Mouse (Mus musculus) liver, embryonic 14.5 days (tissue): ENCODE data around the gene Ear2. TPM values are rescaled to one million over a fixed set of nuclear protein-coding genes. Genes with fewer than 3 reads are reported as not detected.
"Not testable (repeated sequence)": the region's sequence is repeated elsewhere in the genome, so short reads cannot be mapped to it uniquely, and the experiment has no call there.

Experiments used
- ATAC-seq: fragments of 200-750 bp; cut with Nextera tagmentation; 2 replicates; pipeline ENCODE4 v1.8.0; 2017; ENCODE audit warnings: moderate number of reproducible peaks, mild to moderate bottlenecking, moderate library complexity; ENCODE audit not compliant: insufficient read depth
- DNase-seq, 3 experiments: peaks; one replicate each; pipeline ENCODE4 v3.0.0-alpha.2; 2012 to 2013; ENCODE audit warnings: low read depth in 3 of 3, low spot score in 3 of 3
- H3K27ac ChIP-seq: fragments of 300-500 bp; sonication (generic); 2 replicates; pipeline ENCODE4 v1.5.1; 2014; ENCODE audit warnings: moderate library complexity, mild to moderate bottlenecking, control low read depth, inconsistent platforms
- H3K27me3 ChIP-seq: fragments of 300-500 bp; sonication (generic); 2 replicates; pipeline ENCODE4 v1.6.1; 2014; ENCODE audit warnings: mild to moderate bottlenecking, low read length, moderate library complexity; ENCODE audit not compliant: control insufficient read depth, insufficient read depth
- H3K36me3 ChIP-seq: fragments of 300-500 bp; sonication (generic); replicated peaks from 2 replicates; pipeline ENCODE4 v1.6.1; 2014; ENCODE audit warnings: low read depth; ENCODE audit not compliant: control insufficient read depth, insufficient read depth
- H3K4me1 ChIP-seq, 2 experiments: fragments of 200-500 bp in 1 of 2; fragments of 300-500 bp in 1 of 2; sonication (generic) in 1 of 2; replicated peaks; 2 replicates each; pipeline ENCODE4 v1.6.1; 2012 to 2014; ENCODE audit warnings: antibody characterized with exemption in 1 of 2, inconsistent platforms in 1 of 2, low read length in 1 of 2; ENCODE audit not compliant: control insufficient read depth in 2 of 2, insufficient read depth in 2 of 2
- H3K4me2 ChIP-seq: fragments of 300-500 bp; sonication (generic); 2 replicates; pipeline ENCODE4 v1.6.1; 2014; ENCODE audit warnings: low read depth, mild to moderate bottlenecking, control low read depth, moderate library complexity
- H3K4me3 ChIP-seq, 2 experiments: fragments of 200-500 bp in 1 of 2; fragments of 300-500 bp in 1 of 2; sonication (generic) in 1 of 2; 2 replicates each; pipeline ENCODE4 v1.5.1; 2012 to 2014; ENCODE audit warnings: low read depth in 2 of 2, low read length in 2 of 2, mild to moderate bottlenecking in 2 of 2, control low read depth in 1 of 2, inconsistent platforms in 1 of 2, moderate library complexity in 1 of 2; ENCODE audit not compliant: insufficient read depth in 1 of 2
- H3K9ac ChIP-seq: fragments of 300-500 bp; sonication (generic); replicated peaks from 2 replicates; pipeline ENCODE4 v1.6.1; 2014; ENCODE audit warnings: mild to moderate bottlenecking, control low read depth, moderate library complexity
- H3K9me3 ChIP-seq: fragments of 300-500 bp; sonication (generic); 2 replicates; pipeline ENCODE4 v1.6.1; 2016; ENCODE audit warnings: low read length, mixed read lengths; ENCODE audit not compliant: control insufficient read depth
- CTCF ChIP-seq: IDR thresholded peaks from 2 replicates; pipeline ENCODE4 v1.5.1; 2016; ENCODE audit warnings: antibody characterized with exemption, low read depth, control low read depth
- EP300 ChIP-seq: IDR thresholded peaks from 2 replicates; pipeline ENCODE4 v1.6.1; 2016; ENCODE audit warnings: antibody characterized with exemption, low read depth
- WGBS: fragments of 180-500 bp; shearing (Covaris S2); extraction: QIAGEN DNeasy Blood & Tissue Kit; methylation state at CpG from one replicate; pipeline ENCODE4 v1.1.7; 2014; ENCODE audit not compliant: insufficient replicate concordance; 5-methylcytosine and 5-hydroxymethylcytosine counted together
- polyA plus RNA-seq, 2 experiments: library from polyadenylated mRNA; depleted of rRNA in 1 of 2; stranded (reverse) in 1 of 2; unstranded in 1 of 2; fragments of >200 nt; fragmentation: Nextera tagmentation in 1 of 2; extraction: Ambion mirVana in 1 of 2; gene quantifications; 2 replicates each; pipeline versions ENCODE4 v1.2.1 to v1.2.3; 2012 to 2014

The Ear2 gene
- polyA plus RNA-seq, 2 experiments: 8.8 to 25.9 TPM

GRCm38 (mm10) chr14:44100030-44100429, 2.4 kb upstream of the Ear2 start:
- H3K27ac ChIP-seq, H3K4me2 ChIP-seq, H3K4me1 ChIP-seq, H3K9me3 ChIP-seq, H3K27me3 ChIP-seq, DNase-seq, H3K4me3 ChIP-seq, H3K36me3 ChIP-seq, H3K9ac ChIP-seq: not testable (repeated sequence)
- no CpG with 5 or more reads among the region's 1 CpGs for WGBS
- ATAC-seq: peak; percentile 65; the same call in 1 of the 2 replicates

- H3K4me2 ChIP-seq: no peak overlapping the region
- H3K9me3 ChIP-seq: no peaks in the 10 kb centered on the region
- H3K9ac ChIP-seq: no peak overlapping the region
- H3K4me1 ChIP-seq: no peaks in the 10 kb centered on the region
- H3K4me3 ChIP-seq: no peak overlapping the region
- H3K27me3 ChIP-seq: no peaks in the 10 kb centered on the region
- no peaks in the 10 kb centered on the region for H3K36me3 ChIP-seq
- DNase-seq (no peak), ATAC-seq (no peak)
- TF ChIP-seq EP300 (no peak), CTCF (no peak)
- H3K27ac ChIP-seq: no peak overlapping the region
These were observed 8.5 kb downstream of the Ear2 start for GRCm38 (mm10) chr14:44110981-44111380.

DNA sequence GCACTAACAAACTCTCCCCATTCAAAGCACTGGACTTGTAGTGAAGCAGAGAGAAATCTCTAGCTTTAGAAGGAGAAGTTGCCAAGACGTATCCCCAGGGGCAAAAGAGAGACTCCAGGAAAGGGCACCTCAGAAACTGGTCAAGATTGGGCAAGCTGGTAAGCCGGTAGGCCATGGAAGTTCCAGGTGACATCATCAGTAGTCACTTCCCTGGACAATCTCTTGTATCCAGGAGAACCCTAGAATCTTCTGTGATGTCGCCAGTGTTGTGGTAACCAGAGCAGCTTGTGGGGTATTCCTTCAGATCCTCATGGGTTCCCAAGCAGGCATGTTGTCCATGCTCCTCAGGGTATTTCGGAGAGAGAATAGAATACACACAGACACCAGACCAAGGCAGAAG, 21.1 kb downstream of the Ear2 start, which contains the start of gene Gm3327:
TSS of gene Gm3327 (plus strand) at position 301 of the 400 bp plus-strand sequence.
- H3K27me3 ChIP-seq, H3K9me3 ChIP-seq, H3K4me1 ChIP-seq, H3K9ac ChIP-seq, H3K4me3 ChIP-seq, H3K36me3 ChIP-seq, H3K4me2 ChIP-seq, H3K27ac ChIP-seq, DNase-seq, ATAC-seq: not testable (repeated sequence)
- 65% methylated on average over 3 of the region's 4 CpGs for WGBS

Other genes with a start within 250 kb of the Ear2 start
- 8.8 and 18.7 TPM in 2 replicates for gene Ear1, start 227.1 kb upstream of the Ear2 start, polyA plus RNA-seq (2012; rRNA removed)
- gene Ear1, start 227.1 kb upstream of the Ear2 start, polyA plus RNA-seq (2014; fragmentation: Nextera tagmentation; extraction: Ambion mirVana): 2.9 and 3.2 TPM in 2 replicates
- gene Ear10, start 179.1 kb upstream of the Ear2 start, polyA plus RNA-seq (2012; rRNA removed): not detected in 2 replicates
- not detected in 2 replicates for gene Ear10, start 179.1 kb upstream of the Ear2 start, polyA plus RNA-seq (2014; fragmentation: Nextera tagmentation; extraction: Ambion mirVana)
- gene Gm8113, start 177.3 kb upstream of the Ear2 start, polyA plus RNA-seq (2012; rRNA removed): 7.5 and 11.1 TPM in 2 replicates
- gene Gm8113, start 177.3 kb upstream of the Ear2 start, polyA plus RNA-seq (2014; fragmentation: Nextera tagmentation; extraction: Ambion mirVana): 7.4 and 8.6 TPM in 2 replicates
- gene Ang5, start 145.6 kb upstream of the Ear2 start, polyA plus RNA-seq (2012; rRNA removed): not detected in 2 replicates
- not detected in 2 replicates for gene Ang5, start 145.6 kb upstream of the Ear2 start, polyA plus RNA-seq (2014; fragmentation: Nextera tagmentation; extraction: Ambion mirVana)
- 0.15 TPM in 1 of 2 replicates, not detected in the other for gene Ang6, start 100.4 kb upstream of the Ear2 start, polyA plus RNA-seq (2012; rRNA removed)
- not detected in 2 replicates for gene Ang6, start 100.4 kb upstream of the Ear2 start, polyA plus RNA-seq (2014; fragmentation: Nextera tagmentation; extraction: Ambion mirVana)
- not detected in 2 replicates for gene Gm3327, start 21.2 kb downstream of the Ear2 start, polyA plus RNA-seq (2012; rRNA removed)
- gene Gm3327, start 21.2 kb downstream of the Ear2 start, polyA plus RNA-seq (2014; fragmentation: Nextera tagmentation; extraction: Ambion mirVana): not detected in 2 replicates
- not detected in 2 replicates for gene Gm8212, start 95.0 kb downstream of the Ear2 start, polyA plus RNA-seq (2012; rRNA removed)
- not detected in 2 replicates for gene Gm8212, start 95.0 kb downstream of the Ear2 start, polyA plus RNA-seq (2014; fragmentation: Nextera tagmentation; extraction: Ambion mirVana)
- gene 4930503E14Rik, start 110.6 kb downstream of the Ear2 start, polyA plus RNA-seq (2012; rRNA removed): not detected in 2 replicates
- gene 4930503E14Rik, start 110.6 kb downstream of the Ear2 start, polyA plus RNA-seq (2014; fragmentation: Nextera tagmentation; extraction: Ambion mirVana): not detected in 2 replicates
- not detected in 2 replicates for gene Gm8220, start 182.9 kb downstream of the Ear2 start, polyA plus RNA-seq (2012; rRNA removed)
- not detected in 2 replicates for gene Gm8220, start 182.9 kb downstream of the Ear2 start, polyA plus RNA-seq (2014; fragmentation: Nextera tagmentation; extraction: Ambion mirVana)
- gene Gm5930, start 235.9 kb downstream of the Ear2 start, polyA plus RNA-seq (2012; rRNA removed): not detected in 2 replicates
- not detected in 2 replicates for gene Gm5930, start 235.9 kb downstream of the Ear2 start, polyA plus RNA-seq (2014; fragmentation: Nextera tagmentation; extraction: Ambion mirVana)